Mouse (Mus musculus): ENCODE measurements at regions not wholly inside any gene's neighbourhood (a gene's known extent, or its start where the extent isn't known, plus 50 kb on each side); places are given as distances from the start of the nearest gene placed in this dataset.

DNA sequence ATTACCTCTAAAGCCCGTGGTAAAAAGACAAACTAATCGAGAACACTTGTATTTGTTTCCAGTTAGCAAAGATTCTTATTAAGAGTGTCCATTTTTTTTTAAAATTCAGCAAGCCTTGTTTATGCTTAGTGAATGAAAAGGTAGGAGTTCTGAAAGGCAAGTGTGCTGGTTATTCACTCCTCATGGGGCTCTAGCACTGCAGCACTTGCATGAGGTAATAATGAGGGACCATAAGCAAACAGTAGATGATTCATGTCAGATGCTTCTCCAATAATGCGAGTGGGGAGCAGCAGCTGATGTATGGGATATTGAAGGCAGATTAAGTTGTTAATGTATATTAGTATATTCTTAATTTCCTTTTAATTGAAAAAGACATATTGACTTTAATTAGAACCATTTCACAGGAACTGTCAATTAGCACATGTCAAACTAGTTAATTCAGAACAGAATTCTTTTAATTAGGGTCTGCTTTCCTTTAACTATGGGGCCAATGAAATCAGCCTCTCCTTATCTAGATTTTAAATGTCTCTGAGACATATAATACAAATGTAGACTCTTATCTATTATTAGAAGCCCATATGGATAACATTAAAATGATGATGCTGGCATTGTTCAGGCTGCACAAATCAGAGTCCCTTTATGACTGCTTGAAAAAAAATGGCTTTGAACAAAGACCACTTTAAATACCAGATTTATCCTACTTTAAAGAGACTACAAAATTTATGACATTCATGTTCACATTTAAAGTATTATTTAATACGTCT is 125.1 kb upstream of the Nr2f1 start:
- Histone ChIP-seq H3K9me3 (no peaks in the 10 kb centered on the region), H3K9ac (no peak overlapping the region), H3K4me1 (no peaks in the 10 kb centered on the region), H3K4me2 (no peak overlapping the region), H3K27me3 (replicated peaks) (no peaks in the 10 kb centered on the region), H3K4me3 (no peak overlapping the region), H3K27ac (replicated peaks) (no peak overlapping the region), H3K36me3 (no peaks in the 10 kb centered on the region)
- WGBS = 70% methylated on average over 4 of the region's 4 CpGs
- ATAC-seq (ENCODE audit: extremely low read depth, insufficient number of reproducible peaks, low FRiP score, low TSS enrichment) = no peak

GRCm38 (mm10) chr13:78323183-78323582 is 123.6 kb upstream of the Nr2f1 start:
- WGBS = 48% methylated on average over 1 of the region's 1 CpGs
- Histone ChIP-seq H3K27ac (replicated peaks) (no peak overlapping the region), H3K9me3 (no peaks in the 10 kb centered on the region; the same call in 1 of the 2 replicates), H3K9ac (no peak overlapping the region), H3K4me1 (no peaks in the 10 kb centered on the region), H3K4me2 (no peak overlapping the region), H3K27me3 (replicated peaks) (no peaks in the 10 kb centered on the region), H3K4me3 (no peak overlapping the region), H3K36me3 (no peaks in the 10 kb centered on the region)
- ATAC-seq (ENCODE audit: extremely low read depth, insufficient number of reproducible peaks, low FRiP score, low TSS enrichment) = no peak

GRCm38 (mm10) chr13:78318434-78318833 is 118.9 kb upstream of the Nr2f1 start:
- Histone ChIP-seq H3K27ac (replicated peaks) (no peak overlapping the region), H3K4me2 (no peak overlapping the region), H3K4me1 (no peaks in the 10 kb centered on the region), H3K9ac (no peak overlapping the region), H3K36me3 (no peaks in the 10 kb centered on the region), H3K9me3 (no peaks in the 10 kb centered on the region; the same call in 1 of the 2 replicates), H3K27me3 (replicated peaks) (no peaks in the 10 kb centered on the region), H3K4me3 (no peak overlapping the region)
- 80% methylated on average over 2 of the region's 2 CpGs for WGBS
- ATAC-seq (ENCODE audit: extremely low read depth, insufficient number of reproducible peaks, low FRiP score, low TSS enrichment) = no peak

GRCm38 (mm10) chr13:78310837-78311236 is 111.3 kb upstream of the Nr2f1 start:
- Histone ChIP-seq H3K36me3 (no peaks in the 10 kb centered on the region), H3K4me1 (no peaks in the 10 kb centered on the region), H3K4me2 (no peak overlapping the region), H3K27ac (replicated peaks) (no peak overlapping the region), H3K9ac (no peak overlapping the region), H3K4me3 (no peak overlapping the region), H3K27me3 (replicated peaks) (no peaks in the 10 kb centered on the region), H3K9me3 (no peaks in the 10 kb centered on the region)
- ATAC-seq (ENCODE audit: extremely low read depth, insufficient number of reproducible peaks, low FRiP score, low TSS enrichment) = no peak
- WGBS = 26% methylated on average over 3 of the region's 3 CpGs

All from heart, embryonic 13.5 days (tissue).